Mouse (Mus musculus) retina, postnatal 1 day (tissue): ENCODE results near the gene Vmn1r8.
"Not testable (repeated sequence)": the region's sequence is repeated elsewhere in the genome, so short reads cannot be mapped to it uniquely, and the experiment has no call there.

Source experiments
- DNase-seq: peaks from one replicate; pipeline ENCODE4 v3.0.0-alpha.2; 2012

Gene Vmn1r8

GRCm38 (mm10) chr6:57031984-57032383, at the start of gene Vmn1r8:
Vmn1r8 (plus strand) TSS chr6:57032284.
- DNase-seq, result no peak

DNA sequence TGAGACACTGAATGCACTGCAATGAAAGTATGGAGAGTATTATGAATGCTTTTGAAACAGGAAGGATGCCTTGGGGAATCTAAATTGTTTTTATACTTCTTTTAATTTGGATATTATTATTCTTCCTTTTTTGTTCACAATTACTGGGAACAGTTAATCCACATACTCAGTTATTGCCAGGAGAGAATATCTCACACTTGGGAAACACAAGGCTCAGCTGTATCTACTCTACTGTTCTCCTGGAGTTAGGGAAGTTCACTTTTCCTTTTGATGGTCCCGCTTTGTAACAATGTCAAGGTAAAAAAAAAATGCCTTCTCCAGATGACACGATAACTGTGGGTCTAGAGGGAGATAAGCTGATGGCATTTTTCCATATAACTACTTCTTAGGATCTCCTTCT, 35.1 kb upstream of the Vmn1r8 start, which contains the start of gene Vmn1r6:
TSS of gene Vmn1r6 (plus strand) at position 301 of the 400 bp plus-strand sequence.
- no peak for DNase-seq

GRCm38 (mm10) chr6:57025224-57025623, 6.9 kb upstream of the Vmn1r8 start, which contains the start of gene Vmn1r7:
Vmn1r7 (minus strand) TSS chr6:57025324.
- DNase-seq, result not testable (repeated sequence)

GRCm38 (mm10) chr6:57034674-57035073, 2.6 kb downstream of the Vmn1r8 start:
- DNase-seq, result no peak

- peak; percentile 3 for DNase-seq
Measured at GRCm38 (mm10) chr6:57063730-57064129, 31.6 kb downstream of the Vmn1r8 start.

DNA sequence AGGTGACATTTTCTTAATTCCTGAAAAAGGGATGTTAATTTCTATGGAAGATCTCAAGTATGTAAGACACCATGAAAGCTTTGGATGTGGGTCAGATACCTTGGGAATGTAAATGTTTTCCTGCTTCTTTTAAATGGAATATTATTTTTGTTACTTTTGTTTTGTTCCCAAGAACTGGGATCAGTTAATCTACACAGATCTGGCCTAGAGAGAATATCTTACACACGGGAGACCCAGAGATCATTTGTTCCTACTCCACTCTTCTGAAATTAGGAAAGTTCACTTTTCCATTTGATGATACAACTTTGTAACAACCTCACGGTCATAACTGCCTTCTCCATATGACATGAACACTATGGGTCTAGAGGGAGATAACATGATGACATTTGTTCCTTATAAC, 34.4 kb downstream of the Vmn1r8 start, which contains the start of gene Vmn1r9:
TSS of gene Vmn1r9 (plus strand) at position 301 of the 400 bp plus-strand sequence.
- no peak for DNase-seq
